Mouse (Mus musculus) hindbrain, embryonic 10.5 days (tissue): Measurements from ENCODE around the gene Lingo2. TPM values are rescaled to one million over a fixed set of nuclear protein-coding genes. Genes with fewer than 3 reads are reported as not detected.

Experiments
- DNase-seq: peaks from one replicate; pipeline ENCODE4 v3.0.0-alpha.2; 2017; ENCODE audit warnings: low spot score
- H3K27ac ChIP-seq: fragments of 300-500 bp; sonication (generic); 2 replicates; pipeline ENCODE4 v1.5.1; 2016; ENCODE audit warnings: mild to moderate bottlenecking, moderate library complexity
- H3K27me3 ChIP-seq: fragments of 300-500 bp; sonication (generic); 2 replicates; pipeline ENCODE4 v1.6.1; 2016; ENCODE audit warnings: mild to moderate bottlenecking; ENCODE audit not compliant: poor library complexity, insufficient read depth, severe bottlenecking
- H3K36me3 ChIP-seq: fragments of 300-500 bp; sonication (generic); 2 replicates; pipeline ENCODE4 v1.6.1; 2016; ENCODE audit warnings: mild to moderate bottlenecking, moderate library complexity
- H3K4me1 ChIP-seq: fragments of 300-500 bp; sonication (generic); replicated peaks from 2 replicates; pipeline ENCODE4 v1.6.1; 2016; ENCODE audit warnings: mild to moderate bottlenecking
- H3K4me3 ChIP-seq: fragments of 300-500 bp; sonication (generic); 2 replicates; pipeline ENCODE4 v1.5.1; 2016; ENCODE audit warnings: mild to moderate bottlenecking, moderate library complexity
- H3K9me3 ChIP-seq: fragments of 300-500 bp; sonication (generic); 2 replicates; pipeline ENCODE4 v1.6.1; 2016; ENCODE audit warnings: mild to moderate bottlenecking, moderate library complexity
- WGBS: fragments of 180-500 bp; shearing (Covaris S2); methylation state at CpG from one replicate; pipeline ENCODE4 v1.1.7; 2016; 5-methylcytosine and 5-hydroxymethylcytosine counted together
- polyA plus RNA-seq: library from polyadenylated mRNA; unstranded; fragments of >200 nt; fragmentation: Nextera tagmentation; extraction: Ambion mirVana; gene quantifications from 2 replicates; pipeline ENCODE4 v1.2.1, GENCODE M21; 2016

The Lingo2 gene
- 0.76 and 0.99 TPM in 2 replicates for polyA plus RNA-seq

DNA sequence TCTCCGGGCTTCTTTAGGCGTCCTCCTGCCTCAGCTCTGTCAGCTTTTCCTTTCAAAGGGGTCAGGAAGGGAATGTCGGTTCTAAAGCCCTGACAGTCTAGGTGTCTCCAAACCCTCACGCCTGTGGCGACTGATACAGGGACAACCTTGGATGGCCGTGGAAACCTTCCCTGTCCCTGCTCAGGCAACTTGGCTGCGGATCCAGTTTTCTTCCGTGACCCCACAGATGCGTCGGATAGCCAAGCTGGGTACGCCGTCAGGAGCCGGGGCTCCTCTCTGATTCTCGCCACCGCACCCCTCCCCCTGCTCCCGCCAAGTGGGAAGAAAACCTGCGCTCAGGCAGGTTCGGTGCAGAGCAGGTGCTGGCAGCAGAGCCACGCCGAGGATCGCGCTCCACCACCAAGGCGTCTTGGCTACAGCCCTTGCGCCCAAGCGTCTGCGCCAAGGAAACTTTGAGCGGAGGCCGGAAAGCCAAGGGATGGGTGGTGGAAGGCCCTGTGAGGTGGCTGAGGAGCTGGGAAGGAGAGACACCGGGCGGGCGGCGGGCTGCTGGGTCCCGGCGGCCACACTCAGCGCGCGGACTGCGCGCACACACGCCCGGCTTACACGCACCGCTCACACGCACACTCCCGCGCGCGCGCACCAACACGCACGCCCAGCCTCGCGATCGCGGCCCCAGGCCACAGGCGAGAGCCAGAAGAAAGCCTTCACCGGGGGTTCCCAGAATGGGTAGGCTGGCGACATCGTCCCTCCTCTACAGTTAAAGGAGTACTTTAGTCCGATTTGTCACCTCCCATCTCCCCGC, at the start of gene Lingo2:
Lingo2 (minus strand) TSS at position 598 of the 805 bp plus-strand sequence.
- no peak within 1 kb of the TSS for H3K27ac ChIP-seq
- H3K36me3 ChIP-seq, result no peaks in the 10 kb centered on the region
- peaks cover 26% of the 10 kb centered on the region for H3K4me1 ChIP-seq
- H3K27me3 ChIP-seq, result peaks cover 62% of the 10 kb centered on the region
- DNase-seq, result peak; percentile 50
- no peaks in the 10 kb centered on the region for H3K9me3 ChIP-seq
- WGBS, result under 1% methylated on average over 61 of the region's 61 CpGs
- peak within 1 kb of the TSS; percentile 68 for H3K4me3 ChIP-seq

DNA sequence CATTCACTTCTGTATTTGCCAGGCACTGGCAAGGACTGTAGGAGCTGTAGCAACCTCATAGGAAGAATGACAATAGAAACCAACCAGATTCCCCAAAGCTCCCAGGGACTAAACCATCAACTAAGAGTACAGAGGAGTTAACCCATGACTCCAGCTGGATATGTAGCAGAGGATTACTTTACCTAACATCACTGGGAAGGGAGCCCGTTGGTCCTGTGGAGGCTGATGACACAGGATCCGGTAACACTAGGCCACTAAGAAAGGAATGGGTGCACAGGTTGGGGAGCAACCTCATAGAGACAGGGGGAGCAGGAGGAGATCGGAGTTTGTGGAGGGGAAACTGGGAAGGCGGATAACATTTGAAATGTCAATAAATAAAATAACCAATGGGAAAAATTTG, 21.8 kb upstream of the Lingo2 start:
- DNase-seq, result no peak
- H3K4me3 ChIP-seq, result no peak overlapping the region
- no peaks in the 10 kb centered on the region for H3K36me3 ChIP-seq
- H3K4me1 ChIP-seq, result no peaks in the 10 kb centered on the region
- H3K27ac ChIP-seq, result no peak overlapping the region
- H3K9me3 ChIP-seq, result no peaks in the 10 kb centered on the region
- WGBS, result 84% methylated on average over 4 of the region's 4 CpGs
- no peaks in the 10 kb centered on the region for H3K27me3 ChIP-seq

DNA sequence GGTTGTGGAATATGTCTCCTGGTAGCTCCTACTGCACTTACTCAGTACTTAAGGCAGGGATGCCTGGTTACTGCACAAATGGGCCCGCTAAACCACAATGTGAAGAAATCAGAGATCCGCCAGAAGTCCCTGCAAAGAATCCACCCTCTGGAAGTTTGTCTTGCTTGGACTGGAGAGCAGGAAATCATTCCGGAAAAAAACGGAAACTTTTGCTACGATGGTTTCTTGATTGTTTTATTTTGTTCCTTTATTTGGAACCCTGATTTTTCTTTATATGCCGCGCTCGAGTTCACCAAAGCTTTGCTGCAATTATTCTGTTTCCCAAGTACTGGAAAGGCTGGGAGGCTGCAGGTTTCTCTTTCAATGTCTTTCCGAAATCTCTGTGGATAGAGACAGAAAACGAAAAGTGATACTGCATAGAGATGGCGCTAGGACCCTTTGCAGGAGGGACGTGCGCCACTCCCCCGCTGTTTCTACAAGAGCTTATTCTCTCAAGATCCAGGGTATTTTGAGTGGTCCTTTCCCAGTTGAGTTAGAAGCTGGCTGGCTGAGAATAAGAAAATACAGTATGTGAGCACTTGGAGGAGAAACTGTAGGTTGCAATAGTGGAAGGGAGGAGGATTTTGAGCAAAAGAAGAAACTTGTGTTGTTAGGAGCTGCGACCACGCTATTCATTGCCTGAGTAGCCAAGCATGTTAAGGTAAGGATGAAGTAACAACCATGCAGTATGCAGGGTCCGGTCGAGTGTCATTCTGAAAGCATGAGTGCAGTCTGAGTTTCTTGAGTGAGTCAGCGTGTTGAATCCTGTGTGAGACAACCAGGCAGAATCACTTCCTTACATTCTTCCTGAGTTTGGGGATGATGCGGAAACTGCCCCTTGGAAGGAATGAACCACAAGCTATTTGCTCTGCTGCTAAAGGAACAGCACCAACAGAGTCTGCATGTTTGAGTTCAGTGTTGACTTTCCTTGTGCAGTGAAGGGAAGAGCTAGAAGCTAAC, 1.2 kb upstream of the Lingo2 start:
- Histone ChIP-seq H3K36me3 (no peaks in the 10 kb centered on the region), H3K9me3 (no peaks in the 10 kb centered on the region), H3K4me3 (peak overlapping the region; percentile 68), H3K27me3 (peaks cover 62% of the 10 kb centered on the region), H3K4me1 (peaks cover 26% of the 10 kb centered on the region), H3K27ac (no peak overlapping the region)
- WGBS, result 4% methylated on average over 20 of the region's 20 CpGs
- DNase-seq, result peak; percentile 15

- under 1% methylated on average over 7 of the region's 7 CpGs for WGBS
- Histone ChIP-seq H3K9me3 (no peaks in the 10 kb centered on the region), H3K4me1 (peaks cover 26% of the 10 kb centered on the region), H3K27ac (no peak overlapping the region), H3K4me3 (peak overlapping the region; percentile 68), H3K36me3 (no peaks in the 10 kb centered on the region), H3K27me3 (peaks cover 62% of the 10 kb centered on the region)
- no peak for DNase-seq
Measured at GRCm38 (mm10) chr4:36951955-36952215, 338 bp upstream of the Lingo2 start.

DNA sequence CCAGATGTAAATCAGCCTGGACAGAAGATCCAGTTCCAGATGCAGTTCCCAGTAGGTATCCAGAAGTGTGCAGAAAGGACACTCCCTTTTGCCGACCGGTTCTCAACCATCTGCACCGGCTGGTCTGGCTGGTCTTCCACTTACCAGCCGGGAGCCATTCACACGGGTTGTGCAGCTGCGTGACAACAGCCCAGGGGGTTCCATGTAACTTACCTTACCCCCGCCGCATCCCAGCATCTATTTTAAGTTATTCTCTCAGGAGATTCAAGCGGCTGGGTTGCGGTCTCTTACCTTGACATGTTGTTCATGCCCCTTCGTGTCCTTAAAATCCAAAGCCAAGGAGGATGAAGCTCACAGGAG, 777 bp downstream of the Lingo2 start:
- Histone ChIP-seq H3K27me3 (peaks cover 62% of the 10 kb centered on the region), H3K27ac (no peak overlapping the region), H3K9me3 (no peaks in the 10 kb centered on the region), H3K36me3 (no peaks in the 10 kb centered on the region), H3K4me1 (peaks cover 26% of the 10 kb centered on the region), H3K4me3 (peak overlapping the region; percentile 68)
- WGBS, result under 1% methylated on average over 11 of the region's 11 CpGs
- DNase-seq, result no peak

DNA sequence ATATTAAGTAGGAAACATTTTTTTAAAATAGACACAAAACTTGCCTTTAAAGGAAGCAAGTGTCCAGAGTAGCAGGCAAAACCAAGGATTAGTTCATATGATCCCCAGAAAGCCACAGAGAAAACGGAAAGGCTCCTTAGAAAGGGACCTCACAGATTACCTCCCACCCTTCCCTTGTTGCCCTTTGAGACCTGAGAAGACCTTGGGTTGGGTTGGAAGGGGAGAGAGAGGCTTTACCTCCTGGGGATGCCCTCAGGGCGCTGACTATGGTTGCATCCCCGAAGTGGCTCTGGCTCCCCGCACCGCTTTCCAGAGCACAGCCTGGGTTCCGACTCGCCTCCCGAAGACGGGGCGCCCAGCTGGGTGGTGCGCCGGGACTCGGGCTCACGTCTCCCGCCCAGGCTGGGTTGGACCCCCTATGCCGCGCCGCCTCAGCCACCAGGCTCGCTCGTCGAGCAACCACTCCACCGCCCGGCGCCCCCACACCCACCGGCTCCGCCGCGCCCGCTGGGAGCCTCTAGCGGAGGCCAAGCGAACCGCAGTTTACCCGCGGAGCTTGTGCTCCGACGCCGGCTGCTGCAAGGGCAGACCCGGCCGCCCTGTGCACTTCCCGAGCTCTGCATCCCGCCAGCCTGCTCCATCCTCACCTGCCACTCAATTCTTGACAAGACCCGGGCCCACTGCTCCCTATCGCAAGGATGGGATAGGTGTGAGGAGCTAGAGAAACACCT, 1.4 kb downstream of the Lingo2 start:
- H3K27ac ChIP-seq, result 0 out of 2 replicates have a peak overlapping the region, but pooled peaks have one; percentile 13
- H3K4me1 ChIP-seq, result peaks cover 26% of the 10 kb centered on the region
- H3K4me3 ChIP-seq, result peak overlapping the region; percentile 68
- DNase-seq, result peak; percentile 85
- 1% methylated on average over 43 of the region's 43 CpGs for WGBS
- no peaks in the 10 kb centered on the region for H3K36me3 ChIP-seq
- peaks cover 62% of the 10 kb centered on the region for H3K27me3 ChIP-seq
- H3K9me3 ChIP-seq, result no peaks in the 10 kb centered on the region

GRCm38 (mm10) chr4:36890810-36891209, 60.7 kb downstream of the Lingo2 start:
- no peaks in the 10 kb centered on the region for H3K27me3 ChIP-seq
- DNase-seq, result no peak
- H3K4me1 ChIP-seq, result no peaks in the 10 kb centered on the region
- no peaks in the 10 kb centered on the region for H3K36me3 ChIP-seq
- H3K27ac ChIP-seq, result no peak overlapping the region
- H3K9me3 ChIP-seq, result no peaks in the 10 kb centered on the region
- H3K4me3 ChIP-seq, result no peak overlapping the region
- WGBS, result 85% methylated on average over 1 of the region's 1 CpGs

GRCm38 (mm10) chr4:36890365-36890764, 61.2 kb downstream of the Lingo2 start:
- H3K4me3 ChIP-seq, result no peak overlapping the region
- H3K27ac ChIP-seq, result no peak overlapping the region
- H3K36me3 ChIP-seq, result no peaks in the 10 kb centered on the region
- no peak for DNase-seq
- no peaks in the 10 kb centered on the region for H3K27me3 ChIP-seq
- H3K9me3 ChIP-seq, result no peaks in the 10 kb centered on the region
- WGBS, result 89% methylated on average over 3 of the region's 3 CpGs
- no peaks in the 10 kb centered on the region for H3K4me1 ChIP-seq

- Histone ChIP-seq H3K9me3 (no peaks in the 10 kb centered on the region), H3K36me3 (no peaks in the 10 kb centered on the region), H3K4me3 (no peak overlapping the region), H3K4me1 (no peaks in the 10 kb centered on the region), H3K27ac (no peak overlapping the region), H3K27me3 (no peaks in the 10 kb centered on the region)
- DNase-seq, result no peak
Measured at GRCm38 (mm10) chr4:36874781-36875180, 76.8 kb downstream of the Lingo2 start.

- H3K27me3 ChIP-seq, result no peaks in the 10 kb centered on the region
- H3K27ac ChIP-seq, result no peak overlapping the region
- no peaks in the 10 kb centered on the region for H3K4me1 ChIP-seq
- no peak for DNase-seq
- H3K4me3 ChIP-seq, result no peak overlapping the region
- H3K9me3 ChIP-seq, result no peaks in the 10 kb centered on the region
- H3K36me3 ChIP-seq, result no peaks in the 10 kb centered on the region
Measured at GRCm38 (mm10) chr4:36824982-36825381, 126.6 kb downstream of the Lingo2 start.

DNA sequence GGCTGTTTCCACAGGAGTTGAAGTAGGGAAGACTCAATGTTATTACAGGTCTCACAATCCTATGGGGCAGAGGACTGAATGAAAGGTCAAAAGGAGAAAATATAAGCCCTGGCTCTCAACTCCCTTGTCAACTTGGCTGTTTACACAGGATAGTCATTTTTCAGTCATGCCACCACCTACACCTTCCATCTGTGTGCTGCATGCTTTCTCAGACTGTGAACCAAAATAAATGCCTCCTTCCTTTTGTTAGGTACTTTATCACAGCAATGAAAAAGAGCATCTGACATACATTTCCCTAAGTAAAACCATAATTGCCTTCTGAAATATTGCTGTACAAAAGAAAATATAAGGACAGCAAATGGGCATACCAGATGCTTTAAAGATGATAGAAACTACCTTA, 129.6 kb downstream of the Lingo2 start:
- DNase-seq, result no peak
- Histone ChIP-seq H3K4me1 (no peaks in the 10 kb centered on the region), H3K9me3 (no peaks in the 10 kb centered on the region)

GRCm38 (mm10) chr4:36775088-36775487, 176.5 kb downstream of the Lingo2 start:
- DNase-seq, result no peak
- H3K9me3 ChIP-seq, result no peaks in the 10 kb centered on the region
- H3K4me1 ChIP-seq, result no peaks in the 10 kb centered on the region
- no peak overlapping the region for H3K27ac ChIP-seq
- H3K27me3 ChIP-seq, result no peaks in the 10 kb centered on the region
- H3K36me3 ChIP-seq, result no peaks in the 10 kb centered on the region
- 93% methylated on average over 4 of the region's 4 CpGs for WGBS
- no peak overlapping the region for H3K4me3 ChIP-seq

More for the DNA sequence above, 129.6 kb downstream of the Lingo2 start:
- Histone ChIP-seq H3K27ac (no peak overlapping the region), H3K27me3 (no peaks in the 10 kb centered on the region), H3K36me3 (no peaks in the 10 kb centered on the region), H3K4me3 (no peak overlapping the region)
